8 mouse cellular contexts compared by ENCODE assay signal in genomic region chr15:99098493-99098861, GRCm38 (mm10). TPM values are rescaled to one million over a fixed set of nuclear protein-coding genes. Genes with fewer than 3 reads are reported as not detected.
DNase-seq lines count a peak whose midpoint lies in the region; ATAC-seq and TF ChIP-seq lines count a peak whose summit lies in the region.
"Had no signal": no experiment of that assay in that cellular context is flagged by ENCODE, and none has a peak within 500 bp of the region (broad histone marks: within the 10 kb centered on the region; RNA-seq: fewer than 3 reads in every experiment).

No protein-coding gene starts in this region.

- no peak overlapping the region for H3K27ac ChIP-seq in heart, postnatal 0 days (ENCODE audit: low read depth)
- no peak overlapping the region for H3K27ac ChIP-seq in liver, postnatal 0 days (ENCODE audit: low read depth)

- H3K9me3 ChIP-seq in E14TG2a.4 (ENCODE audit: low read length), result no peaks in the 10 kb centered on the region
- H3K9me3 ChIP-seq in heart, postnatal 0 days (replicated peaks; ENCODE audit: control insufficient read depth, low read length), result no peaks in the 10 kb centered on the region
- H3K9me3 ChIP-seq in liver, postnatal 0 days (ENCODE audit: low read length), result no peaks in the 10 kb centered on the region

- H3K4me1 ChIP-seq in E14TG2a.4 (replicated peaks; ENCODE audit: low read depth, low read length), result peaks cover 68% of the 10 kb centered on the region
- H3K4me1 ChIP-seq in heart, postnatal 0 days (ENCODE audit: control insufficient read depth, insufficient read depth), result peaks cover 22% of the 10 kb centered on the region
- peaks cover 27% of the 10 kb centered on the region for H3K4me1 ChIP-seq in liver, postnatal 0 days (ENCODE audit: insufficient read depth)

- H3K4me2 ChIP-seq in heart, postnatal 0 days (ENCODE audit: low read depth, low read length), result peak overlapping the region; percentile 66
- H3K4me2 ChIP-seq in liver, postnatal 0 days (ENCODE audit: low read depth, low read length), result peak overlapping the region; percentile 72

- ATAC-seq in heart, postnatal 0 days (ENCODE audit: insufficient read depth, low read depth), result no peak
- no peak for ATAC-seq in liver, postnatal 0 days

- DNase-seq in ES-CJ7 (ENCODE audit: low read depth, low spot score), result peak; percentile 50
- DNase-seq in heart, postnatal 0 days (ENCODE audit: low spot score), result no peak
- no peak for DNase-seq in liver, postnatal 0 days
- no peak for DNase-seq in right cerebral cortex, postnatal 25 days
- no peak for DNase-seq in left cerebral cortex, postnatal 36 days (ENCODE audit: low spot score in 2 of 2)
- DNase-seq in thymus, postnatal 10 days (ENCODE audit: low spot score in 2 of 2), result no peak

- no peak for TF ChIP-seq EP300 in heart, postnatal 0 days (IDR thresholded peaks at IDR 0.05; ENCODE audit: low read depth)
- TF ChIP-seq EP300 in liver, postnatal 0 days (IDR thresholded peaks at IDR 0.05; ENCODE audit: low read depth), result no peak

- peak overlapping the region; percentile 40; the same call in 1 of the 2 replicates for H3K9ac ChIP-seq in heart, postnatal 0 days (replicated peaks; ENCODE audit: low read depth, low read length)
- H3K9ac ChIP-seq in liver, postnatal 0 days (replicated peaks), result no peak overlapping the region

- TF ChIP-seq CTCF in E14TG2a.4 (conservative IDR thresholded peaks at IDR 0.05; ENCODE audit: low read length), result no peak
- TF ChIP-seq CTCF in heart, postnatal 0 days (IDR thresholded peaks at IDR 0.05; ENCODE audit: low read depth), result no peak
- TF ChIP-seq CTCF in liver, postnatal 0 days (IDR thresholded peaks at IDR 0.05; ENCODE audit: low read depth), result no peak

- 0 out of 2 replicates have a peak, but pooled peaks cover 4% of the 10 kb centered on the region for H3K36me3 ChIP-seq in E14TG2a.4 (ENCODE audit: insufficient read depth, low read length)
- no peaks in the 10 kb centered on the region for H3K36me3 ChIP-seq in heart, postnatal 0 days (replicated peaks; ENCODE audit: control insufficient read depth, insufficient read depth, low read length)
- H3K36me3 ChIP-seq in liver, postnatal 0 days (replicated peaks; ENCODE audit: insufficient read depth, low read length), result no peaks in the 10 kb centered on the region

- intact Hi-C loops in left cerebral cortex, postnatal 36 days (cut with DNase I), result no loop called here

- peak overlapping the region; percentile 71 for H3K4me3 ChIP-seq in E14TG2a.4 (replicated peaks; ENCODE audit: low read length)
- H3K4me3 ChIP-seq in heart, postnatal 0 days (ENCODE audit: low read depth, low read length), result peak overlapping the region; percentile 48
- H3K4me3 ChIP-seq in liver, postnatal 0 days (ENCODE audit: low read depth, low read length), result peak overlapping the region; percentile 49

- WGBS in heart, postnatal 0 days, result 5% methylated on average over 9 of the region's 9 CpGs
- 4% methylated on average over 9 of the region's 9 CpGs for WGBS in liver, postnatal 0 days (ENCODE audit: insufficient replicate concordance)

- H3K27me3 ChIP-seq in E14TG2a.4 (ENCODE audit: insufficient read depth, low read length), result peaks cover 57% of the 10 kb centered on the region
- H3K27me3 ChIP-seq in heart, postnatal 0 days (ENCODE audit: control insufficient read depth, insufficient read depth, low read length), result peaks cover 59% of the 10 kb centered on the region
- peaks cover 62% of the 10 kb centered on the region for H3K27me3 ChIP-seq in liver, postnatal 0 days (ENCODE audit: insufficient read depth, low read length)

RNA-seq across cellular contexts. Expression of gene Dnajc22, which starts 5.5 kb away (rescaled TPM):
- total RNA-seq in heart, postnatal 0 days (2014; rRNA removed; ENCODE audit: low replicate concordance), result 2.3 TPM in 1 of 2 replicates, not detected in the other
- polyA plus RNA-seq in heart, postnatal 0 days (2015; fragmentation: Nextera tagmentation; extraction: Ambion mirVana), result 0.29 and 0.61 TPM in 2 replicates
- 28.2 and 29.6 TPM in 2 replicates for polyA plus RNA-seq in liver, postnatal 0 days (2015; fragmentation: Nextera tagmentation; extraction: Ambion mirVana)
- total RNA-seq in left cerebral cortex, postnatal 36 days (2021), result under 1 TPM; 0.25 to 0.27 TPM
- total RNA-seq: hematopoietic stem cell, adult 5-6 weeks had no signal

RNA-seq across cellular contexts. Expression of gene C1ql4, which starts 10.9 kb away (rescaled TPM):
- not detected in 2 replicates for total RNA-seq in heart, postnatal 0 days (2014; rRNA removed; ENCODE audit: low replicate concordance)
- 0.20 TPM in 1 of 2 replicates, not detected in the other for polyA plus RNA-seq in heart, postnatal 0 days (2015; fragmentation: Nextera tagmentation; extraction: Ambion mirVana)
- 0.12 TPM in 1 of 2 replicates, not detected in the other for polyA plus RNA-seq in liver, postnatal 0 days (2015; fragmentation: Nextera tagmentation; extraction: Ambion mirVana)
- not detected for total RNA-seq in left cerebral cortex, postnatal 36 days (2021)
- total RNA-seq: hematopoietic stem cell, adult 5-6 weeks had no signal

RNA-seq across cellular contexts. Expression of gene Troap, which starts 24.1 kb away (rescaled TPM):
- 16.2 and 19.1 TPM in 2 replicates for total RNA-seq in heart, postnatal 0 days (2014; rRNA removed; ENCODE audit: low replicate concordance)
- polyA plus RNA-seq in heart, postnatal 0 days (2015; fragmentation: Nextera tagmentation; extraction: Ambion mirVana), result 7.0 and 8.1 TPM in 2 replicates
- polyA plus RNA-seq in liver, postnatal 0 days (2015; fragmentation: Nextera tagmentation; extraction: Ambion mirVana), result 5.6 and 6.7 TPM in 2 replicates
- under 1 TPM in 1 of 2 experiments, not detected in 1; 0.32 TPM for total RNA-seq in left cerebral cortex, postnatal 36 days (2021)

RNA-seq across cellular contexts. Expression of gene Spats2, which starts 27.2 kb away (rescaled TPM):
- total RNA-seq in heart, postnatal 0 days (2014; rRNA removed; ENCODE audit: low replicate concordance), result 17.6 and 22.5 TPM in 2 replicates
- polyA plus RNA-seq in heart, postnatal 0 days (2015; fragmentation: Nextera tagmentation; extraction: Ambion mirVana), result 15.0 and 16.1 TPM in 2 replicates
- polyA plus RNA-seq in liver, postnatal 0 days (2015; fragmentation: Nextera tagmentation; extraction: Ambion mirVana), result 4.0 and 4.7 TPM in 2 replicates
- total RNA-seq in left cerebral cortex, postnatal 36 days (2021), result 10 to 100 TPM; 35.2 to 37.5 TPM
- total RNA-seq: hematopoietic stem cell, adult 5-6 weeks had no signal

RNA-seq across cellular contexts. Expression of gene Prph, which starts 43.5 kb away (rescaled TPM):
- 2.0 TPM in 1 of 2 replicates, not detected in the other for total RNA-seq in heart, postnatal 0 days (2014; rRNA removed; ENCODE audit: low replicate concordance)
- 0.07 and 0.84 TPM in 2 replicates for polyA plus RNA-seq in heart, postnatal 0 days (2015; fragmentation: Nextera tagmentation; extraction: Ambion mirVana)
- polyA plus RNA-seq in liver, postnatal 0 days (2015; fragmentation: Nextera tagmentation; extraction: Ambion mirVana), result 0.53 and 0.85 TPM in 2 replicates
- total RNA-seq in left cerebral cortex, postnatal 36 days (2021), result 1 to 10 TPM in 1 of 2 experiments, under 1 TPM in 1; 0.97 to 1.8 TPM
- total RNA-seq: hematopoietic stem cell, adult 5-6 weeks had no signal

Comparison
In these comparisons a context has a peak if more than half of its experiments do, and no peak if none do; other contexts are left out.
1. RNA of gene Troap, which starts 24.1 kb away (total RNA-seq): 16.2 to 19.1 TPM in heart, postnatal 0 days; 0.32 TPM in left cerebral cortex, postnatal 36 days; every median in the first group is over 10 times any median in the second.
2. Peak in every context shown above with its lines, with median percentiles within 50 percentile points of each other: H3K4me3 ChIP-seq.